Mouse (Mus musculus) skeletal muscle tissue, adult 2 months (tissue): Measurements from ENCODE around the gene Prmt7.

Experiments used
- DNase-seq: peaks from one replicate; pipeline ENCODE4 v3.0.0-alpha.2; 2012; ENCODE audit warnings: low read depth, low spot score

Prmt7 gene

GRCm38 (mm10) chr8:106288732-106289131 lies 78.0 kb downstream of the Prmt7 start:
- DNase-seq: no peak

DNA sequence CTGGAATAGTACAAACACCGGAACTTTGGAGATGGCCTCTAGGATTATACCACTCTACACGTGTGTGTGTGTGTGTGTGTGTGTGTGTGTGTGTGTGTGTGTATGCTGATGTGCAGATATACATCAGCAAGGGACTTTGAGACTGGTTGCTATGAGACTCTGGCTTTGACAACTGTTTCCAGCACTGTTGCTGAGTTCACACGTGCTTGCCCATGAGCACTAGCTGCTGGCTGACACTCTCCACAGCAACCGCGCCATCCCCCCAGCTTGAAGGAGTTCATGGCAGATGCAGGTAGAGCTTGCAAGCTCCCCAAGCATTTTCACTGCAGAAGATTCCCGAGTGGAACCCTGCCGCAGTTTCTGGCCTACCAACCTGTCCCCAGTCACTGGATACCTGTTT lies 78.7 kb downstream of the Prmt7 start:
- no peak for DNase-seq

- DNase-seq: peak; percentile 30
These were observed 82.0 kb downstream of the Prmt7 start for GRCm38 (mm10) chr8:106292484-106293396.

DNA sequence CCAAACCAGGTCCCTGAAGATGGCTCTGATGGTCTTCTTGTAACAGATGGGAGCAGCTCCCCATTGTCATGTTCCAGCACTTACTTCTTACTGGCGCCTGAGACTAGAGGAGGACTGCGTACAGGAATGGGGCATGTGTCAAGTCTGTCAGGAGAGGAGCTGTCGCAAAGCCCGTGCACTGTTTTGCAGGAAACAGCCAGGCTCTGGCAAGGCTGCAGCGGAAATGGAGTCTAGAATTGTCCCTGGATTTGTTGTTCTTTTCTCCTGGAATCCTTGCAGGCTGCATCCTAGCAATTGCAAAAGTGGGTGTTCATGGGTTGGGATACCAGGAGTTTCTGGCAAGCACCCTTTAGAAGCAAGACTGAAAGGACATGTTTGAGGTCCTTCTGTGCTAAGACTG lies 87.5 kb downstream of the Prmt7 start:
- peak; percentile 29 for DNase-seq

DNA sequence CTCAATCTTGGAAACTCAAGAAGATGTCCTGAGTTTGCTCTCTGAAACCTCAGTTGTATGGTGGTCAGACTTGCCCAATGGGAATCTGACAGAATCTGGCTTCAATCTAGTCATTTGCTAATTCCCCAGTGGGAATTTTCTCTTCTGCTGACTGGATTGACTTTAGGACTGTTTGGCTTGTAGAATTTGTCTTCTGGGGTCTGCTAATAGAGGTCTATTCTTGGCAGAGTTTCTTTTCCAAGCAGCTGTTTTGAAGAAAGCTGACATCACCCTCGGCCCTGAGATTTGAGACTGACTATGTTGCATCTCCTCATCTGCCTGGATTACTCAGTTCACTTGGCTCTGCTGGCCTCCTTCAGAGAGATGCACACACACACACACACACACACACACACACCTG lies 88.1 kb downstream of the Prmt7 start:
- DNase-seq: peak; percentile 60

DNA sequence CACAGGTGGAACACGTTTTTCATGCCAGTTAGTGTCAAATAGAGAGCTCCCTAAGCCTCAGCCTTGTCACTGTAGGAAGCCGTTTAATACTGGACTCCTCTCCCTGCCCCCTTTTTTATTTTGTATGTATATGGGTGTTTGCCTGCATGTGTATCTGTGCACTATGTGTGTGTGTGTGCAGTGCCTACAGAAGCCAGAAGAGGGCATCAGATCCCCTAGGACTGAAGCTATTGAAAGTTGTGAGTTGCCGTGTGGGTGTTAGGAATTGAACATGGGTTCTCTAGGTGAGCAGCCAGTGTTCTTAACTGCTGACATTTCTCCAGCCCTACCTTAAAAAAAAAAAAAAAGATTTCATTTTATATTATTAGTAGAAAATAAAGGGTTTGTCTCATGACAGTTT lies 89.0 kb downstream of the Prmt7 start:
- no peak for DNase-seq

DNA sequence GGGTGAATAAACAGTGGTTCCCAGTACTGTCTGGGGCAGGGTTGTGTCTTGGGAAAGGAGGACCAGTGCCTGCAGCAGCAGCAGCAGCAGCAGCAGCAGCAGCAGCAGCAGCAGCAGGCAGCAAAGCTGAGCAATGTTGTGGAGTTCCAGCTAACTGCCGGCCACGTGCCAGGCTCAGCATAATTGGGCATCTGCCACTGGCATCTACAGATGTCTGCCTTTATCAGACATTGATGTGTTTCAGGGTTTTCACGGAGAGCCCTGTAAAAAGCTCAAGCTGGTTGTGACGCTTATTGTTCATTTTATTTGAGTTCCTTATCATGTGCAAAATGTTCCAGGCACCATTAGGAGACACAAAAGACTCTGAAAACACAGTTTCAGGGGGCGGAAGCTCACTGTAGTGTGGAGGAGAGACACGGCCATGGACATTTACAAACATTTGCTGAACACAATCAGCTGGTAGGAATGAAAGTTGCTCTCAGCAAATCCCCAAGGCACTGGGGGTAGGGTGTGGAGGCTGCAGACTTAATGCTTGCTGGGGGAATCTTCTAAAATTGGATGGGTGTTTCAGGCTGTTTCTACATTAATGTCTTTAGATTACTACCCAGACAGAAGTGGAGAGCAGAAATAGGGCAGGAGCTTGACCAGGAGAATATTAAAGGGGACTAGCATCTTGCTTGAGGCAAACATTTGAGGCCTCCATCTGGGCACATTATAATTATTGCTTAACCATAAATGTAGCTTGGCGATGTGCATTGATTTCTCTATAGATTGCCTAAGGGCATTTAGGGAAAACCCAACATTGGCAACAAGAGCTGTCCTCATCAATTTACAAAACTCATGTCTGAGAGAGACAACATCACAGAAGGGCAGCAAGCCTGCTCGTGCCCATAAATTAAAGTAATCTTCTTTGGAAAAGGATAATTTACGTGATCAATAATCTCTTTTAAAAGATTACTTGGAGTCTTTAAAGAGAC lies 90.3 kb downstream of the Prmt7 start:
- DNase-seq: no peak
